Mouse (Mus musculus) hindbrain, embryonic 12.5 days (tissue): ENCODE results near the gene Pdp2. TPM values are rescaled to one million over a fixed set of nuclear protein-coding genes. Genes with fewer than 3 reads are reported as not detected.
A peak's percentile ranks its signal among the peaks of the same experiment; 100 is the strongest.

Experiments used
- ATAC-seq: fragments of 200-750 bp; cut with Nextera tagmentation; 2 replicates; pipeline ENCODE4 v1.8.0; 2017; ENCODE audit warnings: moderate TSS enrichment; ENCODE audit not compliant: low FRiP score
- H3K27ac ChIP-seq: fragments of 300-500 bp; sonication (generic); 2 replicates; pipeline ENCODE4 v1.5.1; 2016; ENCODE audit warnings: mild to moderate bottlenecking
- H3K27me3 ChIP-seq: fragments of 300-500 bp; sonication (generic); 2 replicates; pipeline ENCODE4 v1.6.1; 2016; ENCODE audit warnings: mild to moderate bottlenecking
- H3K36me3 ChIP-seq: fragments of 300-500 bp; sonication (generic); 2 replicates; pipeline ENCODE4 v1.6.1; 2016; ENCODE audit warnings: mild to moderate bottlenecking
- H3K4me1 ChIP-seq: fragments of 300-500 bp; sonication (generic); 2 replicates; pipeline ENCODE4 v1.6.1; 2016
- H3K4me2 ChIP-seq: fragments of 300-500 bp; sonication (generic); replicated peaks from 2 replicates; pipeline ENCODE4 v1.6.1; 2016; ENCODE audit warnings: mild to moderate bottlenecking
- H3K4me3 ChIP-seq: fragments of 300-500 bp; sonication (generic); 2 replicates; pipeline ENCODE4 v1.5.1; 2016; ENCODE audit warnings: mild to moderate bottlenecking
- H3K9ac ChIP-seq: fragments of 300-500 bp; sonication (generic); 2 replicates; pipeline ENCODE4 v1.6.1; 2016; ENCODE audit warnings: mild to moderate bottlenecking, moderate library complexity
- H3K9me3 ChIP-seq: fragments of 300-500 bp; sonication (generic); replicated peaks from 2 replicates; pipeline ENCODE4 v1.6.1; 2016; ENCODE audit warnings: mild to moderate bottlenecking
- WGBS: fragments of 180-500 bp; shearing (Covaris S2); methylation state at CpG from one replicate; pipeline ENCODE4 v1.1.7; 2016; 5-methylcytosine and 5-hydroxymethylcytosine counted together
- polyA plus RNA-seq: library from polyadenylated mRNA; unstranded; fragments of >200 nt; fragmentation: Nextera tagmentation; extraction: Ambion mirVana; gene quantifications from 2 replicates; pipeline ENCODE4 v1.2.1, GENCODE M21; 2016

The Pdp2 gene
- polyA plus RNA-seq, 1 experiment from 2014 or later: 13.7 TPM

- no peak overlapping the region for H3K27ac ChIP-seq
- H3K27me3 ChIP-seq: peaks cover 7% of the 10 kb centered on the region; the same call in 1 of the 2 replicates
- peaks cover 4% of the 10 kb centered on the region; the same call in 1 of the 2 replicates for H3K4me1 ChIP-seq
- H3K4me2 ChIP-seq: peak overlapping the region; percentile 43
- H3K9ac ChIP-seq: no peak overlapping the region
- ATAC-seq: peak; percentile 43; the same call in 1 of the 2 replicates
- H3K36me3 ChIP-seq: no peaks in the 10 kb centered on the region
- H3K9me3 ChIP-seq: no peaks in the 10 kb centered on the region
- 1% methylated on average over 12 of the region's 12 CpGs for WGBS
- H3K4me3 ChIP-seq: peak overlapping the region; percentile 6
Observed at GRCm38 (mm10) chr8:104601941-104602371, 10.7 kb downstream of the Pdp2 start.

- H3K27me3 ChIP-seq: peaks cover 7% of the 10 kb centered on the region; the same call in 1 of the 2 replicates
- no peaks in the 10 kb centered on the region for H3K9me3 ChIP-seq
- 23% methylated on average over 21 of the region's 21 CpGs for WGBS
- H3K4me1 ChIP-seq: peaks cover 4% of the 10 kb centered on the region; the same call in 1 of the 2 replicates
- H3K4me3 ChIP-seq: peak overlapping the region; percentile 6; the same call in 1 of the 2 replicates
- ATAC-seq: peak; percentile 92
- peak overlapping the region; percentile 9; the same call in 1 of the 2 replicates for H3K9ac ChIP-seq
- no peaks in the 10 kb centered on the region for H3K36me3 ChIP-seq
- no peak overlapping the region for H3K27ac ChIP-seq
- peak overlapping the region; percentile 43 for H3K4me2 ChIP-seq
Observed at GRCm38 (mm10) chr8:104602468-104603244, 11.4 kb downstream of the Pdp2 start.

- 77% methylated on average over 4 of the region's 4 CpGs for WGBS
- no peaks in the 10 kb centered on the region for H3K9me3 ChIP-seq
Observed at GRCm38 (mm10) chr8:104603245-104603593, 12.0 kb downstream of the Pdp2 start.

GRCm38 (mm10) chr8:104606329-104606728, 15.1 kb downstream of the Pdp2 start:
- H3K4me1 ChIP-seq: peaks cover 9% of the 10 kb centered on the region; the same call in 1 of the 2 replicates
- no peaks in the 10 kb centered on the region for H3K9me3 ChIP-seq
- no peak overlapping the region for H3K4me2 ChIP-seq
- H3K27ac ChIP-seq: no peak overlapping the region
- H3K27me3 ChIP-seq: peaks cover 3% of the 10 kb centered on the region; the same call in 1 of the 2 replicates
- WGBS: 59% methylated on average over 6 of the region's 6 CpGs
- H3K36me3 ChIP-seq: no peaks in the 10 kb centered on the region
- no peak for ATAC-seq
- no peak overlapping the region for H3K4me3 ChIP-seq
- no peak overlapping the region for H3K9ac ChIP-seq

More at GRCm38 (mm10) chr8:104603245-104603593, 12.0 kb downstream of the Pdp2 start:
- peaks cover 4% of the 10 kb centered on the region; the same call in 1 of the 2 replicates for H3K4me1 ChIP-seq
- H3K36me3 ChIP-seq: no peaks in the 10 kb centered on the region
- H3K4me2 ChIP-seq: no peak overlapping the region
- H3K9ac ChIP-seq: no peak overlapping the region
- no peak overlapping the region for H3K4me3 ChIP-seq
- no peak for ATAC-seq
- H3K27ac ChIP-seq: no peak overlapping the region
- H3K27me3 ChIP-seq: peaks cover 7% of the 10 kb centered on the region; the same call in 1 of the 2 replicates

GRCm38 (mm10) chr8:104607944-104608343, 16.7 kb downstream of the Pdp2 start:
- no peaks in the 10 kb centered on the region; the same call in 1 of the 2 replicates for H3K27me3 ChIP-seq
- no peak overlapping the region for H3K9ac ChIP-seq
- 76% methylated on average over 2 of the region's 2 CpGs for WGBS
- no peak overlapping the region for H3K4me3 ChIP-seq
- no peaks in the 10 kb centered on the region for H3K36me3 ChIP-seq
- H3K27ac ChIP-seq: no peak overlapping the region
- no peak for ATAC-seq
- H3K4me2 ChIP-seq: no peak overlapping the region
- no peaks in the 10 kb centered on the region for H3K9me3 ChIP-seq
- H3K4me1 ChIP-seq: 0 out of 2 replicates have a peak, but pooled peaks cover 4% of the 10 kb centered on the region

GRCm38 (mm10) chr8:104609222-104609621, 18.0 kb downstream of the Pdp2 start:
- 80% methylated on average over 8 of the region's 8 CpGs for WGBS
- no peaks in the 10 kb centered on the region for H3K9me3 ChIP-seq
- H3K27ac ChIP-seq: no peak overlapping the region
- ATAC-seq: no peak
- H3K9ac ChIP-seq: no peak overlapping the region
- no peak overlapping the region for H3K4me3 ChIP-seq
- H3K4me2 ChIP-seq: no peak overlapping the region
- no peaks in the 10 kb centered on the region for H3K36me3 ChIP-seq
- H3K4me1 ChIP-seq: 0 out of 2 replicates have a peak, but pooled peaks cover 4% of the 10 kb centered on the region
- no peaks in the 10 kb centered on the region; the same call in 1 of the 2 replicates for H3K27me3 ChIP-seq

- H3K27me3 ChIP-seq: no peaks in the 10 kb centered on the region; the same call in 1 of the 2 replicates
- WGBS: 80% methylated on average over 12 of the region's 12 CpGs
- no peak overlapping the region for H3K4me2 ChIP-seq
- no peaks in the 10 kb centered on the region for H3K9me3 ChIP-seq
- no peak overlapping the region for H3K4me3 ChIP-seq
- H3K27ac ChIP-seq: no peak overlapping the region
- H3K4me1 ChIP-seq: 0 out of 2 replicates have a peak, but pooled peaks cover 4% of the 10 kb centered on the region
- no peak for ATAC-seq
- no peak overlapping the region for H3K9ac ChIP-seq
- H3K36me3 ChIP-seq: no peaks in the 10 kb centered on the region
Observed at GRCm38 (mm10) chr8:104610185-104610766, 19.0 kb downstream of the Pdp2 start.

- Histone ChIP-seq H3K27ac (no peak overlapping the region), H3K9me3 (no peaks in the 10 kb centered on the region), H3K4me2 (no peak overlapping the region), H3K4me1 (0 out of 2 replicates have a peak, but pooled peaks cover 4% of the 10 kb centered on the region), H3K27me3 (no peaks in the 10 kb centered on the region; the same call in none of the 2 replicates), H3K4me3 (no peak overlapping the region), H3K9ac (no peak overlapping the region), H3K36me3 (no peaks in the 10 kb centered on the region)
- no peak for ATAC-seq
- 70% methylated on average over 4 of the region's 4 CpGs for WGBS
Observed at GRCm38 (mm10) chr8:104611613-104612012, 20.4 kb downstream of the Pdp2 start.

- Histone ChIP-seq H3K9ac (no peak overlapping the region), H3K4me1 (0 out of 2 replicates have a peak, but pooled peaks cover 4% of the 10 kb centered on the region), H3K27me3 (no peaks in the 10 kb centered on the region; the same call in none of the 2 replicates), H3K36me3 (no peaks in the 10 kb centered on the region), H3K9me3 (no peaks in the 10 kb centered on the region), H3K4me2 (no peak overlapping the region), H3K4me3 (no peak overlapping the region), H3K27ac (no peak overlapping the region)
- WGBS: 71% methylated on average over 4 of the region's 4 CpGs
- no peak for ATAC-seq
Observed at GRCm38 (mm10) chr8:104613119-104613518, 21.9 kb downstream of the Pdp2 start.

- 80% methylated on average over 5 of the region's 5 CpGs for WGBS
- no peak for ATAC-seq
- no peak overlapping the region for H3K4me3 ChIP-seq
Observed at GRCm38 (mm10) chr8:104620765-104621164, 29.5 kb downstream of the Pdp2 start.

GRCm38 (mm10) chr8:104624161-104624560, 32.9 kb downstream of the Pdp2 start, which contains the start of gene Cdh16:
Cdh16 (minus strand) TSS chr8:104624396.
- Histone ChIP-seq H3K27ac (no peak within 1 kb of the TSS), H3K9me3 (no peaks in the 10 kb centered on the region), H3K36me3 (no peaks in the 10 kb centered on the region), H3K4me2 (no peak within 1 kb of the TSS), H3K9ac (no peak within 1 kb of the TSS), H3K27me3 (peaks cover 8% of the 10 kb centered on the region), H3K4me1 (no peaks in the 10 kb centered on the region), H3K4me3 (no peak within 1 kb of the TSS)
- WGBS: 72% methylated on average over 6 of the region's 6 CpGs
- ATAC-seq: no peak

More at GRCm38 (mm10) chr8:104620765-104621164, 29.5 kb downstream of the Pdp2 start:
- Histone ChIP-seq H3K9ac (no peak overlapping the region), H3K4me2 (no peak overlapping the region), H3K9me3 (no peaks in the 10 kb centered on the region), H3K36me3 (no peaks in the 10 kb centered on the region), H3K4me1 (no peaks in the 10 kb centered on the region), H3K27ac (no peak overlapping the region), H3K27me3 (no peaks in the 10 kb centered on the region; the same call in 1 of the 2 replicates)

GRCm38 (mm10) chr8:104627065-104627740, 36.0 kb downstream of the Pdp2 start:
- peaks cover 38% of the 10 kb centered on the region for H3K27me3 ChIP-seq
- H3K9me3 ChIP-seq: no peaks in the 10 kb centered on the region
- H3K27ac ChIP-seq: no peak overlapping the region
- H3K4me2 ChIP-seq: no peak overlapping the region
- ATAC-seq: no peak
- H3K4me3 ChIP-seq: no peak overlapping the region
- H3K9ac ChIP-seq: no peak overlapping the region
- H3K36me3 ChIP-seq: no peaks in the 10 kb centered on the region
- WGBS: 74% methylated on average over 4 of the region's 4 CpGs
- peaks cover 14% of the 10 kb centered on the region for H3K4me1 ChIP-seq
